Mouse (Mus musculus): ENCODE results near the gene Il12b. TPM values are rescaled to one million over a fixed set of nuclear protein-coding genes. Genes with fewer than 3 reads are reported as not detected.

The Il12b gene
- 0.15 and 0.17 TPM in 2 replicates for polyA plus RNA-seq (2012; rRNA removed)

DNA sequence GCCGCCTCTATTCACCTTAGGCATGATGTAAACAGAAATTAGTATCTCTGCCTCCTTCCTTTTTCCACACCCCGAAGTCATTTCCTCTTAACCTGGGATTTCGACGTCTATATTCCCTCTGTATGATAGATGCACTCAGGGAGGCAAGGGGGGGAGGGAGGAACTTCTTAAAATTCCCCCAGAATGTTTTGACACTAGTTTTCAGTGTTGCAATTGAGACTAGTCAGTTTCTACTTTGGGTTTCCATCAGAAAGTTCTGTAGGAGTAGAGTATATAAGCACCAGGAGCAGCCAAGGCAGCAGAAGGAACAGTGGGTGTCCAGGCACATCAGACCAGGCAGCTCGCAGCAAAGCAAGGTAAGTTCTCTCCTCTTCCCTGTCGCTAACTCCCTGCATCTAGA, at the start of gene Il12b:
Gene Il12b (plus strand): TSS at position 301 of the 400 bp plus-strand sequence.
- H3K4me1 ChIP-seq (ENCODE audit: control insufficient read depth, insufficient read depth, low read length): no peaks in the 10 kb centered on the region
- H3K4me3 ChIP-seq (replicated peaks; ENCODE audit: extremely low read depth, low read depth, low read length): no peak within 1 kb of the TSS
- TF ChIP-seq POLR2A (IDR thresholded peaks at IDR 0.05; ENCODE audit: borderline replicate concordance, extremely low read depth, low read depth, low read length) (no peak), CTCF (IDR thresholded peaks at IDR 0.05; ENCODE audit: insufficient read depth, low read length) (no peak)
- 61% methylated on average over 6 of the region's 6 CpGs for WGBS
- DNase-seq: no peak

- H3K4me1 ChIP-seq (ENCODE audit: control insufficient read depth, insufficient read depth, low read length): no peaks in the 10 kb centered on the region
- 82% methylated on average over 8 of the region's 8 CpGs for WGBS
- no peak for DNase-seq
- H3K4me3 ChIP-seq (replicated peaks; ENCODE audit: extremely low read depth, low read depth, low read length): no peak overlapping the region
- TF ChIP-seq CTCF (IDR thresholded peaks at IDR 0.05; ENCODE audit: insufficient read depth, low read length) (no peak), POLR2A (IDR thresholded peaks at IDR 0.05; ENCODE audit: borderline replicate concordance, extremely low read depth, low read depth, low read length) (no peak)
Measured at GRCm38 (mm10) chr11:44354860-44355470, 44.9 kb upstream of the Il12b start.

GRCm38 (mm10) chr11:44356171-44356570, 43.7 kb upstream of the Il12b start:
- Histone ChIP-seq H3K4me1 (ENCODE audit: control insufficient read depth, insufficient read depth, low read length) (no peaks in the 10 kb centered on the region), H3K4me3 (replicated peaks; ENCODE audit: extremely low read depth, low read depth, low read length) (no peak overlapping the region)
- no peak for DNase-seq
- 78% methylated on average over 4 of the region's 4 CpGs for WGBS
- no peak for TF ChIP-seq POLR2A (IDR thresholded peaks at IDR 0.05; ENCODE audit: borderline replicate concordance, extremely low read depth, low read depth, low read length)
- TF ChIP-seq CTCF (IDR thresholded peaks at IDR 0.05; ENCODE audit: insufficient read depth, low read length): no peak

DNA sequence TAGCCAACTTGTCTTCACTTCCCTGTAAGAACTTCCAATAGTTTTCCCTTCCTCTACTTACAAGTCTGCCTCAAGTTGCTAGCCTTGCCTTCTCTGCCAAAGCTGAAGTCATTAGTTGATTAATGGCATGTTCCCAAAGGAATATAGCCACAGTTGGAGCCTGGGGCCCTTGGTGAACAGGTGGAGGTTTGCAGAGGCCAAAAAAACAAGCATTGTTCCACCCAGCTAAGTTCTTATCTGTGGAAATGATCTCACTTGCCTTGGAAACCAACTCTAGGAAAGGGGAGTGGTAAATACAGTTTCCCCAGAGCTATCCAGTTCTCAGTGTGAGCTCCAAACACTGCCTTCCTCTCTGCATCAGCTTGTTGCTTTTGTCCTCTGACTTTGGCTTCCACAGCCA, 35.3 kb upstream of the Il12b start:
- Histone ChIP-seq H3K4me3 (replicated peaks; ENCODE audit: extremely low read depth, low read depth, low read length) (no peak overlapping the region), H3K4me1 (ENCODE audit: control insufficient read depth, insufficient read depth, low read length) (peaks cover 3% of the 10 kb centered on the region)
- TF ChIP-seq CTCF (IDR thresholded peaks at IDR 0.05; ENCODE audit: insufficient read depth, low read length): no peak
- no peak for TF ChIP-seq POLR2A (IDR thresholded peaks at IDR 0.05; ENCODE audit: borderline replicate concordance, extremely low read depth, low read depth, low read length)
- no peak for DNase-seq

GRCm38 (mm10) chr11:44367711-44368110, 32.2 kb upstream of the Il12b start:
- no peak for DNase-seq
- no peak for TF ChIP-seq CTCF (IDR thresholded peaks at IDR 0.05; ENCODE audit: insufficient read depth, low read length)
- no peak for TF ChIP-seq POLR2A (IDR thresholded peaks at IDR 0.05; ENCODE audit: borderline replicate concordance, extremely low read depth, low read depth, low read length)
- peaks cover 3% of the 10 kb centered on the region for H3K4me1 ChIP-seq (ENCODE audit: control insufficient read depth, insufficient read depth, low read length)
- H3K4me3 ChIP-seq (replicated peaks; ENCODE audit: extremely low read depth, low read depth, low read length): no peak overlapping the region
- 50% methylated on average over 1 of the region's 1 CpGs for WGBS

DNA sequence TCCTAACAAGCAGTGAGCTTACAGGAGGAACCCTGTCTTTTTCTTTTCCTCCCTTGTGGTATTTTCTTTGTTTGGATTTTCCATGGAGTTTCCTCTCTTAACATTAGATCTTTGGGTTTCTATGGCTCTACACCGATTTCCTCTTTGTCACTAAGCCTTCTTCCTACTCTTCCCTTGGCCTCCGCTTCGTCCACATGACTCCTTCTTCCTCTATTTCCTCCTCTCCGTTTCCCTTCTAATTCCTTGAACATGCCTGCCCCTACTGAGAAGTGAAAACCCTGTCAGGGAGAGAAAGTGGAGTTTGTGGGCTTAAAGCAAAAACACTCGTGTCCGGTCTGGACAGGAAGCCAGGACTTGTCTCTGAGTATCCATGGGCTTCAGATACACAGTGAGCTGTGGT, 27.0 kb upstream of the Il12b start:
- H3K4me3 ChIP-seq (replicated peaks; ENCODE audit: extremely low read depth, low read depth, low read length): no peak overlapping the region
- WGBS: 54% methylated on average over 6 of the region's 6 CpGs
- TF ChIP-seq POLR2A (IDR thresholded peaks at IDR 0.05; ENCODE audit: borderline replicate concordance, extremely low read depth, low read depth, low read length) (no peak), CTCF (IDR thresholded peaks at IDR 0.05; ENCODE audit: insufficient read depth, low read length) (no peak)
- no peaks in the 10 kb centered on the region for H3K4me1 ChIP-seq (ENCODE audit: control insufficient read depth, insufficient read depth, low read length)
- no peak for DNase-seq

- 62% methylated on average over 5 of the region's 5 CpGs for WGBS
- no peak for DNase-seq
- no peaks in the 10 kb centered on the region for H3K4me1 ChIP-seq (ENCODE audit: control insufficient read depth, insufficient read depth, low read length)
- H3K4me3 ChIP-seq (replicated peaks; ENCODE audit: extremely low read depth, low read depth, low read length): no peak overlapping the region
- TF ChIP-seq CTCF (IDR thresholded peaks at IDR 0.05; ENCODE audit: insufficient read depth, low read length) (no peak), POLR2A (IDR thresholded peaks at IDR 0.05; ENCODE audit: borderline replicate concordance, extremely low read depth, low read depth, low read length) (no peak)
Measured at GRCm38 (mm10) chr11:44377879-44378278, 22.0 kb upstream of the Il12b start.

- TF ChIP-seq POLR2A (IDR thresholded peaks at IDR 0.05; ENCODE audit: borderline replicate concordance, extremely low read depth, low read depth, low read length) (no peak), CTCF (IDR thresholded peaks at IDR 0.05; ENCODE audit: insufficient read depth, low read length) (no peak)
- no peak for DNase-seq
- Histone ChIP-seq H3K4me1 (ENCODE audit: control insufficient read depth, insufficient read depth, low read length) (no peaks in the 10 kb centered on the region), H3K4me3 (replicated peaks; ENCODE audit: extremely low read depth, low read depth, low read length) (no peak overlapping the region)
- 70% methylated on average over 3 of the region's 3 CpGs for WGBS
Measured at GRCm38 (mm10) chr11:44380432-44381051, 19.3 kb upstream of the Il12b start.

DNA sequence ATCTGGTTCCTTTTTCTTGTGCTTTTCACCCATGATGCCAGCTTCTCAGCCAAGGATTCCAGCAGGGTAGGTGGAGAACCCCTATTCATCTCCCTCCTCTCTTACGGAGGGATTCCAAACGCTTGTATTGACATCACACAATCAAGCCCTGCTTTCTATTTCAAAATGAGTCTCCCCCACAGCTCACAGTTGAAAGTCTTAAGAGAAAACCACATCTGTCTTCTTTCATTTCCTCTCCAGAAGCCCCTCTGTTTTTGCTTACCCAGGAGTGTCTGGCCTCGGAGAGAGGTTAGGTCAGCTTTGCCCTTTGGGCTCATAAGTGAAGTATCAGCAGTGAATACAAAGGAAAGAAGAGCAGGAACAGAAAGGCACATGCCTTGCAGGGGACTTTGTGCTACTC, 17.7 kb upstream of the Il12b start:
- Histone ChIP-seq H3K4me3 (replicated peaks; ENCODE audit: extremely low read depth, low read depth, low read length) (no peak overlapping the region), H3K4me1 (ENCODE audit: control insufficient read depth, insufficient read depth, low read length) (no peaks in the 10 kb centered on the region)
- DNase-seq: no peak
- 52% methylated on average over 3 of the region's 3 CpGs for WGBS
- TF ChIP-seq CTCF (IDR thresholded peaks at IDR 0.05; ENCODE audit: insufficient read depth, low read length) (no peak), POLR2A (IDR thresholded peaks at IDR 0.05; ENCODE audit: borderline replicate concordance, extremely low read depth, low read depth, low read length) (no peak)

- WGBS: 73% methylated on average over 2 of the region's 2 CpGs
- no peak overlapping the region for H3K4me3 ChIP-seq (replicated peaks; ENCODE audit: extremely low read depth, low read depth, low read length)
- no peak for TF ChIP-seq POLR2A (IDR thresholded peaks at IDR 0.05; ENCODE audit: borderline replicate concordance, extremely low read depth, low read depth, low read length)
- TF ChIP-seq CTCF (IDR thresholded peaks at IDR 0.05; ENCODE audit: insufficient read depth, low read length): no peak
- DNase-seq: no peak
- H3K4me1 ChIP-seq (ENCODE audit: control insufficient read depth, insufficient read depth, low read length): peaks cover 2% of the 10 kb centered on the region; the same call in 1 of the 2 replicates
Measured at GRCm38 (mm10) chr11:44387031-44387430, 12.8 kb upstream of the Il12b start.
